Mouse (Mus musculus): ENCODE results near the gene Sprtn.

- TF ChIP-seq CTCF (IDR thresholded peaks at IDR 0.05; ENCODE audit: borderline replicate concordance, control insufficient read depth, extremely low read depth, insufficient read depth, low read length, poor library complexity) = no peak
- TF ChIP-seq POLR2A (IDR thresholded peaks at IDR 0.05; ENCODE audit: control insufficient read depth, extremely low read depth, insufficient read depth, low read length, poor library complexity) = no peak
Observed at GRCm38 (mm10) chr8:124905482-124905881, 7.8 kb downstream of the Sprtn start.

All from thymus, adult 2 months (tissue).